Mouse (Mus musculus): ENCODE data around the gene Mt3. TPM values are rescaled to one million over a fixed set of nuclear protein-coding genes. Genes with fewer than 3 reads are reported as not detected.

Mt3 gene
- total and polyA plus RNA-seq, 3 experiments: 2.9 to 6.1 (median 3.8) TPM

GRCm38 (mm10) chr8:94136933-94137332, 15.5 kb upstream of the Mt3 start, which contains the start of gene Mt4:
TSS of gene Mt4 (plus strand) at chr8:94137197.
- H3K27me3 ChIP-seq (ENCODE audit: control insufficient read depth, insufficient read depth, low read length): no peaks in the 10 kb centered on the region
- no peaks in the 10 kb centered on the region for H3K36me3 ChIP-seq (ENCODE audit: control insufficient read depth, insufficient read depth, low read length)
- no peak within 1 kb of the TSS for H3K27ac ChIP-seq
- WGBS: 49% methylated on average over 6 of the region's 6 CpGs
- H3K4me3 ChIP-seq: no peak within 1 kb of the TSS
- intact Hi-C loops (cut with DNase I): no loop called here
- DNase-seq: no peak
- no peaks in the 10 kb centered on the region for H3K79me2 ChIP-seq (replicated peaks; ENCODE audit: control insufficient read depth, insufficient read depth, low read length)
- H3K4me1 ChIP-seq (ENCODE audit: control insufficient read depth, insufficient read depth, low read length): no peaks in the 10 kb centered on the region
- TF ChIP-seq POLR2A (IDR thresholded peaks at IDR 0.05; ENCODE audit: insufficient read depth, low read depth, low read length) (no peak), CTCF (IDR thresholded peaks at IDR 0.05) (no peak), EP300 (IDR thresholded peaks at IDR 0.05; ENCODE audit: insufficient read depth, low read depth, low read length) (no peak)
- no peak within 1 kb of the TSS for H3K9ac ChIP-seq (ENCODE audit: low read depth, low read length)

- intact Hi-C loops (cut with DNase I): no loop called here
- no peak for DNase-seq
- TF ChIP-seq EP300 (IDR thresholded peaks at IDR 0.05; ENCODE audit: insufficient read depth, low read depth, low read length) (no peak), CTCF (IDR thresholded peaks at IDR 0.05) (no peak), POLR2A (IDR thresholded peaks at IDR 0.05; ENCODE audit: insufficient read depth, low read depth, low read length) (no peak)
- 76% methylated on average over 4 of the region's 4 CpGs for WGBS
- Histone ChIP-seq H3K4me1 (ENCODE audit: control insufficient read depth, insufficient read depth, low read length) (no peaks in the 10 kb centered on the region), H3K27ac (no peak overlapping the region), H3K4me3 (no peak overlapping the region), H3K36me3 (ENCODE audit: control insufficient read depth, insufficient read depth, low read length) (no peaks in the 10 kb centered on the region), H3K27me3 (ENCODE audit: control insufficient read depth, insufficient read depth, low read length) (no peaks in the 10 kb centered on the region), H3K79me2 (replicated peaks; ENCODE audit: control insufficient read depth, insufficient read depth, low read length) (no peaks in the 10 kb centered on the region), H3K9ac (ENCODE audit: low read depth, low read length) (no peak overlapping the region)
These were observed 12.1 kb upstream of the Mt3 start for GRCm38 (mm10) chr8:94140266-94140795.

GRCm38 (mm10) chr8:94148236-94148635, 4.2 kb upstream of the Mt3 start:
- intact Hi-C loops (cut with DNase I): no loop called here
- WGBS: 46% methylated on average over 5 of the region's 5 CpGs
- no peak overlapping the region for H3K9ac ChIP-seq (ENCODE audit: low read depth, low read length)

GRCm38 (mm10) chr8:94150925-94151324, 1.5 kb upstream of the Mt3 start:
- WGBS: 77% methylated on average over 5 of the region's 5 CpGs
- intact Hi-C loops (cut with DNase I): no loop called here

More at GRCm38 (mm10) chr8:94148236-94148635, 4.2 kb upstream of the Mt3 start:
- DNase-seq: no peak
- no peak overlapping the region for H3K27ac ChIP-seq
- no peaks in the 10 kb centered on the region for H3K27me3 ChIP-seq (ENCODE audit: control insufficient read depth, insufficient read depth, low read length)
- TF ChIP-seq POLR2A (IDR thresholded peaks at IDR 0.05; ENCODE audit: insufficient read depth, low read depth, low read length): no peak
- TF ChIP-seq CTCF (IDR thresholded peaks at IDR 0.05): no peak
- TF ChIP-seq EP300 (IDR thresholded peaks at IDR 0.05; ENCODE audit: insufficient read depth, low read depth, low read length): no peak
- H3K4me1 ChIP-seq (ENCODE audit: control insufficient read depth, insufficient read depth, low read length): no peaks in the 10 kb centered on the region; the same call in 1 of the 2 replicates
- H3K36me3 ChIP-seq (ENCODE audit: control insufficient read depth, insufficient read depth, low read length): no peaks in the 10 kb centered on the region
- no peak overlapping the region for H3K4me3 ChIP-seq
- no peaks in the 10 kb centered on the region for H3K79me2 ChIP-seq (replicated peaks; ENCODE audit: control insufficient read depth, insufficient read depth, low read length)

GRCm38 (mm10) chr8:94153451-94153850, 1.0 kb downstream of the Mt3 start:
- no peaks in the 10 kb centered on the region for H3K27me3 ChIP-seq (ENCODE audit: control insufficient read depth, insufficient read depth, low read length)
- H3K4me1 ChIP-seq (ENCODE audit: control insufficient read depth, insufficient read depth, low read length): no peaks in the 10 kb centered on the region; the same call in 1 of the 2 replicates
- no peaks in the 10 kb centered on the region for H3K36me3 ChIP-seq (ENCODE audit: control insufficient read depth, insufficient read depth, low read length)
- DNase-seq: no peak
- H3K27ac ChIP-seq: no peak overlapping the region
- no peak overlapping the region for H3K9ac ChIP-seq (ENCODE audit: low read depth, low read length)
- 43% methylated on average over 7 of the region's 7 CpGs for WGBS
- intact Hi-C loops (cut with DNase I): no loop called here
- no peak overlapping the region for H3K4me3 ChIP-seq
- no peaks in the 10 kb centered on the region for H3K79me2 ChIP-seq (replicated peaks; ENCODE audit: control insufficient read depth, insufficient read depth, low read length)
- TF ChIP-seq CTCF (IDR thresholded peaks at IDR 0.05): no peak

More at GRCm38 (mm10) chr8:94150925-94151324, 1.5 kb upstream of the Mt3 start:
- H3K9ac ChIP-seq (ENCODE audit: low read depth, low read length): no peak overlapping the region
- H3K27me3 ChIP-seq (ENCODE audit: control insufficient read depth, insufficient read depth, low read length): no peaks in the 10 kb centered on the region
- no peaks in the 10 kb centered on the region for H3K79me2 ChIP-seq (replicated peaks; ENCODE audit: control insufficient read depth, insufficient read depth, low read length)
- H3K27ac ChIP-seq: no peak overlapping the region
- H3K36me3 ChIP-seq (ENCODE audit: control insufficient read depth, insufficient read depth, low read length): no peaks in the 10 kb centered on the region
- no peak for TF ChIP-seq EP300 (IDR thresholded peaks at IDR 0.05; ENCODE audit: insufficient read depth, low read depth, low read length)
- TF ChIP-seq CTCF (IDR thresholded peaks at IDR 0.05): no peak
- no peak for TF ChIP-seq POLR2A (IDR thresholded peaks at IDR 0.05; ENCODE audit: insufficient read depth, low read depth, low read length)
- H3K4me1 ChIP-seq (ENCODE audit: control insufficient read depth, insufficient read depth, low read length): no peaks in the 10 kb centered on the region; the same call in 1 of the 2 replicates
- H3K4me3 ChIP-seq: no peak overlapping the region
- no peak for DNase-seq

- 43% methylated on average over 6 of the region's 6 CpGs for WGBS
- intact Hi-C loops (cut with DNase I): no loop called here
- no peak overlapping the region for H3K9ac ChIP-seq (ENCODE audit: low read depth, low read length)
- H3K36me3 ChIP-seq (ENCODE audit: control insufficient read depth, insufficient read depth, low read length): no peaks in the 10 kb centered on the region
- H3K27ac ChIP-seq: no peak overlapping the region
- TF ChIP-seq CTCF (IDR thresholded peaks at IDR 0.05) (no peak), POLR2A (IDR thresholded peaks at IDR 0.05; ENCODE audit: insufficient read depth, low read depth, low read length) (no peak), EP300 (IDR thresholded peaks at IDR 0.05; ENCODE audit: insufficient read depth, low read depth, low read length) (no peak)
- no peak for DNase-seq
- H3K27me3 ChIP-seq (ENCODE audit: control insufficient read depth, insufficient read depth, low read length): no peaks in the 10 kb centered on the region
- no peak overlapping the region for H3K4me3 ChIP-seq
- no peaks in the 10 kb centered on the region; the same call in 1 of the 2 replicates for H3K4me1 ChIP-seq (ENCODE audit: control insufficient read depth, insufficient read depth, low read length)
- H3K79me2 ChIP-seq (replicated peaks; ENCODE audit: control insufficient read depth, insufficient read depth, low read length): no peaks in the 10 kb centered on the region
These were observed 2.1 kb downstream of the Mt3 start for GRCm38 (mm10) chr8:94154537-94154936.
